Mouse (Mus musculus): ENCODE data around the gene Irak2.

GRCm38 (mm10) chr6:113592637-113593036 is 45.6 kb upstream of the Irak2 start:
- TF ChIP-seq UBTF (IDR thresholded peaks at IDR 0.05; ENCODE audit: low read depth, low read length) (no peak), POLR2A (IDR thresholded peaks at IDR 0.05; ENCODE audit: low read depth, low read length) (no peak), CTCF (conservative IDR thresholded peaks at IDR 0.05 in 1 of 2, IDR thresholded peaks at IDR 0.05 in 1 of 2; ENCODE audit: low read depth in 2 of 2, low read length in 2 of 2) (no peak), E2F4 (IDR thresholded peaks at IDR 0.05; ENCODE audit: insufficient replicate concordance, low read depth, low read length) (no peak), ZC3H11A (IDR thresholded peaks at IDR 0.05; ENCODE audit: low read depth, low read length) (no peak), MYC (IDR thresholded peaks at IDR 0.05; ENCODE audit: low read depth, low read length) (no peak), HCFC1 (IDR thresholded peaks at IDR 0.05; ENCODE audit: low read depth, low read length) (no peak), EP300 (IDR thresholded peaks at IDR 0.05; ENCODE audit: low read length) (no peak), ZMIZ1 (IDR thresholded peaks at IDR 0.05; ENCODE audit: low read depth, low read length) (no peak), USF2 (conservative IDR thresholded peaks at IDR 0.05; ENCODE audit: low read depth, low read length) (no peak), POLR2AphosphoS2 (IDR thresholded peaks at IDR 0.05; ENCODE audit: low read depth, low read length) (no peak), NRF1 (IDR thresholded peaks at IDR 0.05; ENCODE audit: low read depth, low read length) (no peak)
